Mouse (Mus musculus): Measurements from ENCODE around the gene Lnx2.

DNA sequence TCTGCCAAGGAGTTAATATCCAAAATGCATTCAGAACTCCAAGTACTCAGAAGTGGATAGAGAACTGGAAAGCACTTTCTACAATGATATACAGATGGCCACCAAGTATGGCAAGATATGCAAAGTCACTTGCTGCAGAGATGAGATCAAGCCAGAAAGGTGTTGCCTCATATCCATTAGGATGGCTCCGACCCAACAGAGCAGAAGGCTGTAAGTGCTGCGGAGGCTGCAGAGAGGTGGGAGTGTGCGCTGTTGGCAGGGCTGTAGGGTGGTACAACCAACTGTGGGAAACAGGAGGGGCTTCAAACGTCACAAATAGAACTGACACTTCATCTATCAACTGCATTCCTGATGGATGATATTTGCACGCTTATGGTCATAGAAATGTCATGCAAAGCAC, 7.5 kb downstream of the Lnx2 start:
- TF ChIP-seq CTCF (IDR thresholded peaks at IDR 0.05; ENCODE audit: borderline replicate concordance, extremely low read depth, insufficient read depth, insufficient read length) (no peak), POLR2A (IDR thresholded peaks at IDR 0.05; ENCODE audit: borderline replicate concordance, extremely low read depth, insufficient read depth, insufficient read length, poor library complexity, severe bottlenecking) (no peak)

All from brain, embryonic 14.5 days (tissue).